Mouse (Mus musculus): ENCODE results near the gene Defa33. TPM values are rescaled to one million over a fixed set of nuclear protein-coding genes. Genes with fewer than 3 reads are reported as not detected.
"Not testable (repeated sequence)": the region's sequence is repeated elsewhere in the genome, so short reads cannot be mapped to it uniquely, and the experiment has no call there.

Gene Defa33
- polyA plus RNA-seq (2014; fragmentation: Nextera tagmentation; extraction: Ambion mirVana): not detected in 2 replicates

GRCm38 (mm10) chr8:21391511-21391910 is at the start of gene Defa33:
Gene Defa33, plus strand, starts transcription at chr8:21391811.
- no CpG with 5 or more reads among the region's 2 CpGs for WGBS
- H3K9me3 ChIP-seq (ENCODE audit: control insufficient read depth, low read length); H3K9ac ChIP-seq (ENCODE audit: low read depth, low read length); DNase-seq (ENCODE audit: low spot score); H3K4me2 ChIP-seq (ENCODE audit: low read depth, low read length); H3K27me3 ChIP-seq (replicated peaks; ENCODE audit: control insufficient read depth, insufficient read depth, low read length); H3K36me3 ChIP-seq (ENCODE audit: control insufficient read depth, insufficient read depth, low read length); H3K4me1 ChIP-seq (ENCODE audit: control insufficient read depth, insufficient read depth, low read length); H3K4me3 ChIP-seq (ENCODE audit: low read depth, low read length); ATAC-seq (ENCODE audit: low read depth); H3K27ac ChIP-seq (replicated peaks; ENCODE audit: low read depth, low read length): not testable (repeated sequence)

DNA sequence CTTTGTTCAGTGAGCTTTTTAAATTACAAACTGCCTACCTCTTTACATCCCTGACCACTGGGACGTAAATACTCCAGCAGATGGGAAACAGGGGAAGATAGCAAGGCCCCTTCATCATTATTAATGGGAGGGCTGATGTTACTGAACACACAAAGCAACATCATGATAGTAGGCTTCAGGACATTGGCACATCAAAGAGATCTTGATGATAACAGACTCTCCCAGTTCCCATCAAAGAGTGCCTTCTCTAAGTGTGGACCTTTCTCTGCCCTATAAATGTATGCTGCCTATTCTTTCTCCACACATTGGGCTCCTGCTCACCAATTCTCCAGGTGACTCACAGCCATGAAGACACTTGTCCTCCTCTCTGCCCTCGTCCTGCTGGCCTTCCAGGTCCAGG is 13.4 kb upstream of the Defa33 start, which contains the start of gene Defa2:
Gene Defa2 (plus strand): TSS at position 301 of the 400 bp plus-strand sequence.
- not testable (repeated sequence) for H3K9me3 ChIP-seq (ENCODE audit: control insufficient read depth, low read length); H3K27me3 ChIP-seq (replicated peaks; ENCODE audit: control insufficient read depth, insufficient read depth, low read length); H3K9ac ChIP-seq (ENCODE audit: low read depth, low read length); H3K27ac ChIP-seq (replicated peaks; ENCODE audit: low read depth, low read length); DNase-seq (ENCODE audit: low spot score); H3K36me3 ChIP-seq (ENCODE audit: control insufficient read depth, insufficient read depth, low read length); H3K4me3 ChIP-seq (ENCODE audit: low read depth, low read length); ATAC-seq (ENCODE audit: low read depth); H3K4me2 ChIP-seq (ENCODE audit: low read depth, low read length); H3K4me1 ChIP-seq (ENCODE audit: control insufficient read depth, insufficient read depth, low read length)
- no CpG with 5 or more reads among the region's 2 CpGs for WGBS

DNA sequence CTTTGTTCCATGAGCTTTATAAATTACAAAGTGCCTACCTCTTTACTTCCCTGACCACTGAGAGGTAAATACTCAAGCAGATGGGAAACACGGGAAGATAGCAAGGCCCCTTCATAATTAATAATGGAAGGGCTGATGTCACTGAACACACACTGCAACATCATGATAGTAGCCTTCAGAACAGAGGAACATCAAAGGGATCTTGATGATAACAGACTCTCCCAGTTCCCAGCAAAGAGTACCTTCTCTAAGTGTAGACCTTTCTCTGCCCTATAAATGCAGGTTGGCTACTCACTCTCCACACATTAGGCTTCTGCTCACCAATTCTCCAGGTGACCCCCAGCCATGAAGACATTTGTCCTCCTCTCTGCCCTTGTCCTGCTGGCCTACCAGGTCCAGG is 35.5 kb downstream of the Defa33 start, which contains the start of gene Defa36:
Gene Defa36 (plus strand): TSS at position 301 of the 400 bp plus-strand sequence.
- not testable (repeated sequence) for DNase-seq (ENCODE audit: low spot score); H3K9ac ChIP-seq (ENCODE audit: low read depth, low read length); H3K27ac ChIP-seq (replicated peaks; ENCODE audit: low read depth, low read length); H3K4me3 ChIP-seq (ENCODE audit: low read depth, low read length); H3K4me1 ChIP-seq (ENCODE audit: control insufficient read depth, insufficient read depth, low read length); H3K9me3 ChIP-seq (ENCODE audit: control insufficient read depth, low read length); H3K36me3 ChIP-seq (ENCODE audit: control insufficient read depth, insufficient read depth, low read length); H3K4me2 ChIP-seq (ENCODE audit: low read depth, low read length); ATAC-seq (ENCODE audit: low read depth); H3K27me3 ChIP-seq (replicated peaks; ENCODE audit: control insufficient read depth, insufficient read depth, low read length)
- no CpG with 5 or more reads among the region's 1 CpGs for WGBS

Other genes starting within 250 kb of the Defa33 start
- gene Defa22, start 229.5 kb upstream of the Defa33 start, polyA plus RNA-seq (2014; fragmentation: Nextera tagmentation; extraction: Ambion mirVana): not detected in 2 replicates
- gene Defa31, start 200.2 kb upstream of the Defa33 start, polyA plus RNA-seq (2014; fragmentation: Nextera tagmentation; extraction: Ambion mirVana): not detected in 2 replicates
- not detected in 2 replicates for gene Gm15293, start 190.2 kb upstream of the Defa33 start, polyA plus RNA-seq (2014; fragmentation: Nextera tagmentation; extraction: Ambion mirVana)
- not detected in 2 replicates for gene Gm15292, start 142.1 kb upstream of the Defa33 start, polyA plus RNA-seq (2014; fragmentation: Nextera tagmentation; extraction: Ambion mirVana)
- not detected in 2 replicates for gene Defa27, start 76.3 kb upstream of the Defa33 start, polyA plus RNA-seq (2014; fragmentation: Nextera tagmentation; extraction: Ambion mirVana)
- gene Defa29, start 64.8 kb upstream of the Defa33 start, polyA plus RNA-seq (2014; fragmentation: Nextera tagmentation; extraction: Ambion mirVana): not detected in 2 replicates
- not detected in 2 replicates for gene Defa2, start 13.3 kb upstream of the Defa33 start, polyA plus RNA-seq (2014; fragmentation: Nextera tagmentation; extraction: Ambion mirVana)
- not detected in 2 replicates for gene Defa36, start 35.6 kb downstream of the Defa33 start, polyA plus RNA-seq (2014; fragmentation: Nextera tagmentation; extraction: Ambion mirVana)
- not detected in 2 replicates for gene Gm7849, start 64.7 kb downstream of the Defa33 start, polyA plus RNA-seq (2014; fragmentation: Nextera tagmentation; extraction: Ambion mirVana)
- not detected in 2 replicates for gene Defa20, start 117.4 kb downstream of the Defa33 start, polyA plus RNA-seq (2014; fragmentation: Nextera tagmentation; extraction: Ambion mirVana)
- gene Defa32, start 137.2 kb downstream of the Defa33 start, polyA plus RNA-seq (2014; fragmentation: Nextera tagmentation; extraction: Ambion mirVana): not detected in 2 replicates
- gene Defa37, start 173.6 kb downstream of the Defa33 start, polyA plus RNA-seq (2014; fragmentation: Nextera tagmentation; extraction: Ambion mirVana): not detected in 2 replicates
- gene Defa28, start 191.2 kb downstream of the Defa33 start, polyA plus RNA-seq (2014; fragmentation: Nextera tagmentation; extraction: Ambion mirVana): not detected in 2 replicates
- not detected in 2 replicates for gene Gm7861, start 202.7 kb downstream of the Defa33 start, polyA plus RNA-seq (2014; fragmentation: Nextera tagmentation; extraction: Ambion mirVana)
- gene Defa26, start 226.4 kb downstream of the Defa33 start, polyA plus RNA-seq (2014; fragmentation: Nextera tagmentation; extraction: Ambion mirVana): not detected in 2 replicates